Mouse (Mus musculus): ENCODE measurements at regions not wholly inside any gene's neighbourhood (a gene's known extent, or its start where the extent isn't known, plus 50 kb on each side); places are given as distances from the start of the nearest gene placed in this dataset.

- in situ Hi-C loops (cut with MboI, MseI) = no loop called here
Measured at GRCm38 (mm10) chr8:109012655-109013054, 481.2 kb upstream of the Pmfbp1 start.

- in situ Hi-C loops (cut with MboI, MseI) = no loop called here
Measured at GRCm38 (mm10) chr8:109013577-109013976, 480.2 kb upstream of the Pmfbp1 start.

GRCm38 (mm10) chr8:109014746-109015145, 479.1 kb upstream of the Pmfbp1 start:
- in situ Hi-C loops (cut with MboI, MseI) = no loop called here

- in situ Hi-C loops (cut with MboI, MseI) = no loop called here
Measured at GRCm38 (mm10) chr8:109019565-109019964, 474.3 kb upstream of the Pmfbp1 start.

- in situ Hi-C loops (cut with MboI, MseI) = no loop called here
Measured at GRCm38 (mm10) chr8:109020102-109020501, 473.7 kb upstream of the Pmfbp1 start.

- in situ Hi-C loops (cut with MboI, MseI) = no loop called here
Measured at GRCm38 (mm10) chr8:109027923-109028322, 465.9 kb upstream of the Pmfbp1 start.

GRCm38 (mm10) chr8:109053608-109054007, 440.2 kb upstream of the Pmfbp1 start:
- in situ Hi-C loops (cut with MboI, MseI) = no loop called here

GRCm38 (mm10) chr8:109059152-109059551, 434.7 kb upstream of the Pmfbp1 start:
- in situ Hi-C loops (cut with MboI, MseI) = no loop called here

- in situ Hi-C loops (cut with MboI, MseI) = no loop called here
Measured at GRCm38 (mm10) chr8:109062376-109062775, 431.5 kb upstream of the Pmfbp1 start.

GRCm38 (mm10) chr8:109073715-109074114, 420.1 kb upstream of the Pmfbp1 start:
- in situ Hi-C loops (cut with MboI, MseI) = no loop called here

- in situ Hi-C loops (cut with MboI, MseI) = no loop called here
Measured at GRCm38 (mm10) chr8:109075006-109075405, 418.8 kb upstream of the Pmfbp1 start.

- in situ Hi-C loops (cut with MboI, MseI) = no loop called here
Measured at GRCm38 (mm10) chr8:109079223-109079622, 414.6 kb upstream of the Pmfbp1 start.

- in situ Hi-C loops (cut with MboI, MseI) = no loop called here
Measured at GRCm38 (mm10) chr8:109081295-109081694, 412.5 kb upstream of the Pmfbp1 start.

GRCm38 (mm10) chr8:109085134-109085533, 408.7 kb upstream of the Pmfbp1 start:
- in situ Hi-C loops (cut with MboI, MseI) = no loop called here

- in situ Hi-C loops (cut with MboI, MseI) = no loop called here
Measured at GRCm38 (mm10) chr8:109087781-109088180, 406.0 kb upstream of the Pmfbp1 start.

- in situ Hi-C loops (cut with MboI, MseI) = no loop called here
Measured at GRCm38 (mm10) chr8:109099671-109100070, 394.2 kb upstream of the Pmfbp1 start.

- in situ Hi-C loops (cut with MboI, MseI) = no loop called here
Measured at GRCm38 (mm10) chr8:109101416-109101815, 392.4 kb upstream of the Pmfbp1 start.

GRCm38 (mm10) chr8:109104798-109105326, 389.0 kb upstream of the Pmfbp1 start:
- in situ Hi-C loops (cut with MboI, MseI) = no loop called here

GRCm38 (mm10) chr8:109105693-109106092, 388.1 kb upstream of the Pmfbp1 start:
- in situ Hi-C loops (cut with MboI, MseI) = no loop called here

GRCm38 (mm10) chr8:109106971-109107370, 386.9 kb upstream of the Pmfbp1 start:
- in situ Hi-C loops (cut with MboI, MseI) = no loop called here

GRCm38 (mm10) chr8:109107762-109108161, 386.1 kb upstream of the Pmfbp1 start:
- in situ Hi-C loops (cut with MboI, MseI) = no loop called here

- in situ Hi-C loops (cut with MboI, MseI) = no loop called here
Measured at GRCm38 (mm10) chr8:109109390-109109789, 384.4 kb upstream of the Pmfbp1 start.

- in situ Hi-C loops (cut with MboI, MseI) = no loop called here
Measured at GRCm38 (mm10) chr8:109121776-109122175, 372.1 kb upstream of the Pmfbp1 start.

- in situ Hi-C loops (cut with MboI, MseI) = loop anchor here (10.0 kb wide), 1 partner anchor 618 kb away; no protein-coding TSS in a partner anchor
Measured at GRCm38 (mm10) chr8:109142495-109143158, 351.2 kb upstream of the Pmfbp1 start.
